Mouse (Mus musculus): ENCODE data around the gene Dixdc1.

- TF ChIP-seq GATA1 (IDR thresholded peaks at IDR 0.05; ENCODE audit: low read length) (no peak), TAL1 (IDR thresholded peaks at IDR 0.05; ENCODE audit: low read length) (no peak)
Observed at GRCm38 (mm10) chr9:50709108-50709507, 30.2 kb downstream of the Dixdc1 start.
